Mouse (Mus musculus) T-cell, adult 66 days (primary cell): ENCODE data around the gene Stam. TPM values are rescaled to one million over a fixed set of nuclear protein-coding genes. Genes with fewer than 3 reads are reported as not detected.

Experiments
- total RNA-seq, 2 experiments: library from RNA; stranded (reverse); gene quantifications; 3 replicates in 1 of 2; 4 replicates in 1 of 2; pipeline ENCODE4 v1.2.4; 2023

Gene Stam
- total RNA-seq = 10 to 100 TPM; 40.1 to 40.9 TPM

DNA sequence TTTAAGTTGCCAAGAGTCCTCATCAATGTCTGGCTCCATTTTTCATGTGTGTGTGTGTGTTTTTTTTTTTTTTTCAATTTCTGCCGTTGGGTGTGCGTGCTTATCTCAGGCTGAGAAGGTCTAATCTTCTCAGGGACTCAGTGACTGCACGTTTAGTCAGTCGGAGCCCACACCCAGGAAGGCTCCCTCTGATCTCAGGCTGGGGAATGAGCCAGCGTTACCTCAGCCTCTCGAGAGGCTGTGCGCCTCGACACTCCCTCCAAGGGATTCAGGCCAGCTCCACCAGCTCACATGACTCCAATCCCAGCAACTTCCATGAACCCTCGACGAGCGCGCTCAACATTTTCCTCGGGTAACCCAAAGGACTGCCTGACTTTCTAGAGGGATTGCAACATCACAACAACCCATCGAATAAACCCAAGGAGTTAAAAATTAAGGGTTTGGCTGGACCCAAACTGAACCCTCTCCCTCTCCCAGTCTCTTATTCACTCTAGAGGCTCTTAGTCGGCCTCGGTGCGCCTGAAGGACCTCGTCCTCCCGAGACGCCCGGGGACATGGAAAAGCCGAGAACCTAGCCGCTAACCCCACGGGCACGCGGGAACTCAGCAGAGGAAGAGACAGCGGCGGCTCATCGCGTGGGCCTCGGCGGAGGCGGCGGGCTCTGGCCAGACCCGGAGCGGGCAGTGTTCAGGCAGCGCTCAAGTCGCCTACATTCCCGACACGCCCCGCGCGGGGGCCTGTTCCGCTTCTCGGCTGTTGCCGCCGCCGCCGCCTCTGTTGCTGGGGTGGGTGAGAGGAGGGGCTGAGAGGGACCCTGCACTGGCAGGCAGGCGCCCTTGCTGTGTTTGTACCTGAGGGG, at the start of gene Stam:
Stam (plus strand) TSS at position 737 of the 859 bp plus-strand sequence.

DNA sequence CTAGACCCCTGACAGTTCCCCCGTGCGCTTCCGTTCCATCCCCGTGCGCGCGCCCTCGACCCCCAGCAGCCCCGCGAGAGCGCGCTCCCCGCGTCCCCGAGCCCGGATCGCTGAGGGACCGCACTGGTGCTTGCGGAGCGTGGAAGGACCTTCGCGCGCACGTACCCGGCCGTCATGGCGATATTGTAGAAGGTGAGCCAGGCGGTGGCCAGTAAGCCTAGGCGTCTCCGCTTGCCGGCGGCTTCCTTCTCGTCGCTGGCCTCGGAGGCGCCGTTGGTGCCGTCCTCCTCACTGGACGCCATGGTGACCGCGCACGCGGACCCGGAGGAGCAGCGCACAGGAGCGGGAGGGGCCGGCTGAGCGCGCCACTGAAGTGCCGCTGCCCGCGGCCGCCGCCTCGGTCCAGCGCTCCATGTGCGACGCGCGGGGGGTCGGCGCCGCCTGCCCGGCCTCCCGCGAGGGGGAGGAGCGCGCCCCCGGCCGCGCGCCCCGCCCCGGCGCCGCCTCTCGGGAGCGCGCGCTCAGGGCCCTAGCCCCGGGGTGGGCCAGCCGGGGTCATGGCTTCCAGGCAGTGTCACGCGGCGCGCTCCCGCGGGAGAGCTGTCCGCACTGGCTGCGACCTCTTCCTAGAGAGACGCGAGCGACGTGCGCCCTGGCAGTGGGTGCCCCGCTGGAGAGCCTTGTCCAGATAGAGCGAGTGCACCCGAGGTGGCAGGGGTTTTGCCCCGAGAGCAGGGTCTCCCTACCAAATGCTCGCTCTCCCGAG, 18.1 kb upstream of the Stam start, which contains the start of gene Hacd1:
Hacd1 (minus strand) TSS at position 570 of the 766 bp plus-strand sequence.

DNA sequence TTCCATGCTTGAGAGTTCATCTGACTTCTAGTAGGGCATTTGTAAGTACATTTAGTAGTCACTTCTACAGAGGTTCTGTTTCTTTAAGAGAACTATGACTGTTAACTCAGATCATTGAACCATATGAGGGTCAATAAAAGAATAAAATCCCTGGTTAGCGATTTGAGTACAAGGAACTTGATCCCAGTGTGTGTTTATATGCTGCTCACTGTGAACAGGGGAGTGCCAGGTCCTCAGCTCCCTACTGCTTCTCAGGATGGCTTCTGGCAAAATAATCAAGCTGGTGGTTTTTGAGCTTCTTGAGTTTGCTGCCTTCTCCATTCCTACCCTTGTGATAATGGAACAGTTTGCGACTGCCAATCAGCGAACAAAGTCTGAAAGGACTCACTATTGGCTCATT, 100.4 kb downstream of the Stam start, which contains the start of gene Tmem236:
Tmem236 (plus strand) TSS at position 190 of the 400 bp plus-strand sequence.

Other genes starting within 250 kb of the Stam start
- gene Hacd1, start 18.0 kb upstream of the Stam start, total RNA-seq = under 1 TPM; 0.74 to 0.87 TPM
- under 1 TPM in 1 of 2 experiments, not detected in 1; 0.21 TPM for gene Tmem236, start 100.4 kb downstream of the Stam start, total RNA-seq
- 1 to 10 TPM; 1.9 to 3.6 TPM for gene Mrc1, start 155.3 kb downstream of the Stam start, total RNA-seq